Mouse (Mus musculus): Measurements from ENCODE around the gene Pole3.

DNA sequence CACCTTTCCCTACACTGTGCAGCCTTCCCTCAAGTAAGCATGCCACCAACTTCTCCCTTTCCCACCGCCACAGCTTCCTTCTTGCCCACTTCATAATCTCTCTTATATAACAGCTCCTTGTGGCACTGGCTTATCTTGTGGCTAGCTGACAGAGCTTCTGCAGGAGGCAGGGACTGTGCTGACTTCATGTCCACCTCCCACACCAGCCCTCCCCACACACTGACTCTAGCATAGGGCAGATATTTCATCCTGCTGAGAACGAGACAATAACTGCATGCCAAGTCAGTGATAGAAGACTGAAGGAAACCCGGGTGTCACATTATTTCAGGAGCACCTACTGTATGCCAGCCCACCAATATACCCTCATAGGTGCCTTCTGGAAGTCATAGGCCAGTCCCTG lies 9.4 kb downstream of the Pole3 start:
- no peak for TF ChIP-seq POLR2A (IDR thresholded peaks at IDR 0.05; ENCODE audit: borderline replicate concordance, extremely low read depth, insufficient read depth, insufficient read length, poor library complexity, severe bottlenecking)
- no peak for TF ChIP-seq CTCF (IDR thresholded peaks at IDR 0.05; ENCODE audit: borderline replicate concordance, extremely low read depth, insufficient read depth, insufficient read length)

Measured in brain, embryonic 14.5 days (tissue).